10 mouse cellular contexts compared by ENCODE assay signal in the genomic region with DNA sequence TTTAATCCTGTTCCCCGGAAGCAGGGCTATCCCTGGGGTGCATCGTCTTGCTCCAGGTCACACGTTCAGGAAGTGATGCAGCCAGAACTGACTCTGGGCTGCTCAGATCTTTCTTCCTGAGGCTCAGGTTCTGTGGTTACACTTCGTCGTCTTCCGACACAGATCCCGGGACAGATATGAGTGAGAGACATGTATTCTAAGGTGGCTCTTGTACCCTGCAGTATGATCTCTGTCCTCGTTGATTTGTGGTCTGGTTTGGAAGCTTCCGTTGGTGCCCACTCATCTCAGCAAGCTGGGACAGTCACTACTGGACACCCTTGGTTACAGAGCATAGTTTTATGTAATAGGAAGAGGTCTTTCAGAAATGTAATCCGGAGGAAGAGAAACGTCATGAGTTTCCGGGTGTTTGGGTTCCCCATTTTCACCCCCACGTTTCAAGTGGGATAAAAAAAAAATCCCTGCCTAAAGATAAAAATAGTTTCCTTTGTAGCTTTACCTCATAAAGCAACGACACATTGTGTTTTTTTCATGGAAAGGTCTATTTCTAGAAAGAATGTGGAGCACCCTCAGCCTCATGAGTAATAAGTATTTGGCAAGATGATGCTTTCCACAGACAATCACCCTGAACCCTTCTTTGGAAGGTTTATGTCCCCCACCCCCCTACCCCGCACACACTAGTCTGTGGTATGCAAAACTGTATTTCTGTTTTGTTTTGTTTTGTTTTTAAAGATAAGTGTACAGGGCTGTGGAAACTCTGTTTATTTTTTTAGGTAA. TPM values are rescaled to one million over a fixed set of nuclear protein-coding genes. Genes with fewer than 3 reads are reported as not detected.
DNase-seq lines count a peak whose midpoint lies in the region; ATAC-seq and TF ChIP-seq lines count a peak whose summit lies in the region.
"Had no signal": no experiment of that assay in that cellular context is flagged by ENCODE, and none has a peak within 500 bp of the region (broad histone marks: within the 10 kb centered on the region; RNA-seq: fewer than 3 reads in every experiment).

No protein-coding gene starts in this region.

- no peaks in the 10 kb centered on the region for H3K36me3 ChIP-seq in heart, embryonic 14.5 days (ENCODE audit: control insufficient read depth, insufficient read depth, low read length)
- H3K36me3 ChIP-seq in liver, embryonic 14.5 days (replicated peaks; ENCODE audit: control insufficient read depth, insufficient read depth, low read depth): no peaks in the 10 kb centered on the region

- H3K9me3 ChIP-seq in heart, embryonic 14.5 days (ENCODE audit: control insufficient read depth, low read length): no peaks in the 10 kb centered on the region
- no peaks in the 10 kb centered on the region for H3K9me3 ChIP-seq in liver, embryonic 14.5 days (ENCODE audit: control insufficient read depth, low read length)

- no peak for DNase-seq in heart, postnatal 10 days
- DNase-seq in thymus, postnatal 0 days (ENCODE audit: low spot score): peak; percentile 54
- no peak for DNase-seq in thymus, postnatal 10 days (ENCODE audit: low spot score in 2 of 2)
- DNase-seq in liver, embryonic 14.5 days (ENCODE audit: low read depth in 3 of 3, low spot score in 3 of 3): no peak
- DNase-seq in adrenal gland, adult 8-10 months: no peak
- DNase-seq in layer of hippocampus, postnatal 10 days (ENCODE audit: low spot score in 2 of 2): no peak
- DNase-seq in spleen, adult 18-20 months: no peak
- DNase-seq: right cerebral cortex, postnatal 14 days had no signal

- peaks cover 4% of the 10 kb centered on the region in 2 experiments; a peak in 2 of 4 replicates for H3K4me1 ChIP-seq in heart, embryonic 14.5 days (ENCODE audit: control insufficient read depth in 2 of 2, insufficient read depth in 2 of 2, low read length in 2 of 2)
- peaks cover 0 to 1% of the 10 kb centered on the region in 2 experiments; a peak in 1 of 4 replicates for H3K4me1 ChIP-seq in liver, embryonic 14.5 days (replicated peaks; ENCODE audit: control insufficient read depth in 2 of 2, insufficient read depth in 2 of 2, low read length in 1 of 2)

- no peak for TF ChIP-seq EP300 in liver, embryonic 14.5 days (IDR thresholded peaks at IDR 0.05; ENCODE audit: low read depth)

- no peak for TF ChIP-seq CTCF in liver, embryonic 14.5 days (IDR thresholded peaks at IDR 0.05; ENCODE audit: low read depth)

- H3K27me3 ChIP-seq in heart, embryonic 14.5 days (ENCODE audit: control insufficient read depth, insufficient read depth, low read length): no peaks in the 10 kb centered on the region
- no peaks in the 10 kb centered on the region for H3K27me3 ChIP-seq in liver, embryonic 14.5 days (ENCODE audit: control insufficient read depth, insufficient read depth, low read length)

- no peak overlapping the region for H3K4me3 ChIP-seq in heart, embryonic 14.5 days (ENCODE audit: control insufficient read depth in 1 of 2, insufficient read depth in 1 of 2, low read depth in 1 of 2, low read length in 2 of 2)
- H3K4me3 ChIP-seq in liver, embryonic 14.5 days (ENCODE audit: insufficient read depth in 1 of 2, low read depth in 2 of 2, low read length in 2 of 2): no peak overlapping the region

- ATAC-seq in heart, embryonic 14.5 days (ENCODE audit: insufficient number of reproducible peaks, insufficient read depth, low FRiP score, low read depth): no peak
- ATAC-seq in liver, embryonic 14.5 days (ENCODE audit: insufficient read depth): no peak

- H3K27ac ChIP-seq in heart, embryonic 14.5 days (replicated peaks in 1 of 2; ENCODE audit: control insufficient read depth in 1 of 2, insufficient read depth in 1 of 2, low read depth in 2 of 2, low read length in 2 of 2): peak overlapping the region in 1 of 2 experiments; percentile 20; a peak in 2 of 4 replicates
- no peak overlapping the region for H3K27ac ChIP-seq in liver, embryonic 14.5 days

- peak overlapping the region; percentile 34; the same call in 1 of the 2 replicates for H3K4me2 ChIP-seq in heart, embryonic 14.5 days (ENCODE audit: low read length)
- H3K4me2 ChIP-seq in liver, embryonic 14.5 days (ENCODE audit: low read depth): peak overlapping the region; percentile 26; the same call in 1 of the 2 replicates

- WGBS in heart, embryonic 14.5 days: 42% methylated on average over 15 of the region's 15 CpGs
- 11% methylated on average over 15 of the region's 15 CpGs for WGBS in liver, embryonic 14.5 days (ENCODE audit: insufficient replicate concordance)

- no peak overlapping the region for H3K9ac ChIP-seq in heart, embryonic 14.5 days (ENCODE audit: low read length)
- no peak overlapping the region for H3K9ac ChIP-seq in liver, embryonic 14.5 days (replicated peaks)

- intact Hi-C loops in heart, postnatal 10 days (cut with DNase I): loop anchor here (10.0 kb wide), 1 partner anchor 327 kb away; no protein-coding TSS in a partner anchor

RNA-seq across cellular contexts. Expression of a gene that starts 15.8 kb away (rescaled TPM):
- polyA plus RNA-seq in heart, embryonic 14.5 days (2014; fragmentation: Nextera tagmentation; extraction: Ambion mirVana): 0.80 and 1.5 TPM in 2 replicates
- total RNA-seq in heart, postnatal 10 days (2021): under 1 TPM; 0.32 to 0.74 TPM
- 0.68 and 1.2 TPM in 2 replicates for polyA plus RNA-seq in thymus, postnatal 0 days (2015; fragmentation: Nextera tagmentation; extraction: Ambion mirVana)
- 3.0 and 4.8 TPM in 2 replicates for polyA plus RNA-seq in liver, embryonic 14.5 days (2012; rRNA removed)
- polyA plus RNA-seq in liver, embryonic 14.5 days (2014; fragmentation: Nextera tagmentation; extraction: Ambion mirVana): 10.7 and 11.3 TPM in 2 replicates
- total RNA-seq in adrenal gland, adult 8-10 months (2022): 10 to 100 TPM; 23.9 to 28.2 (median 25.3) TPM
- under 1 TPM; 0.11 to 0.14 TPM for total RNA-seq in layer of hippocampus, postnatal 10 days (2021)
- total RNA-seq: layer of hippocampus, postnatal 25 days had no signal

Comparison
In these comparisons a context has a peak if more than half of its experiments do, and no peak if none do; other contexts are left out.
1. RNA of a gene that starts 15.8 kb away (total RNA-seq): 23.9 to 28.2 TPM in adrenal gland, adult 8-10 months; 0.32 to 0.74 TPM in heart, postnatal 10 days and 0.11 to 0.14 TPM in layer of hippocampus, postnatal 10 days; every median in the first group is over 10 times any median in the second.